In genomic region chr15:61503436-61503835, GRCm38 (mm10) we compare ENCODE assay signal across 11 mouse cellular contexts.
DNase-seq lines count a peak whose midpoint lies in the region; ATAC-seq and TF ChIP-seq lines count a peak whose summit lies in the region.
"Had no signal": no experiment of that assay in that cellular context is flagged by ENCODE, and none has a peak within 500 bp of the region (broad histone marks: within the 10 kb centered on the region; RNA-seq: fewer than 3 reads in every experiment).

No protein-coding gene starts in this region.

- no peak for TF ChIP-seq CTCF in hindbrain, postnatal 0 days (IDR thresholded peaks at IDR 0.05; ENCODE audit: low read depth)

- no peaks in the 10 kb centered on the region for H3K27me3 ChIP-seq in hindbrain, postnatal 0 days (ENCODE audit: insufficient read depth, low read length)
- no peaks in the 10 kb centered on the region for H3K27me3 ChIP-seq in hindbrain, embryonic 12.5 days

- H3K4me3 ChIP-seq in hindbrain, postnatal 0 days (ENCODE audit: low read length): no peak overlapping the region
- H3K4me3 ChIP-seq in hindbrain, embryonic 12.5 days: no peak overlapping the region
- H3K4me3 ChIP-seq: heart, adult 2 months had no signal

- ATAC-seq in hindbrain, postnatal 0 days: no peak
- no peak for ATAC-seq in hindbrain, embryonic 12.5 days (ENCODE audit: low FRiP score)
- ATAC-seq: activated CD4-positive, CD25-positive, alpha-beta regulatory T cell, adult 4 months had no signal

- no peaks in the 10 kb centered on the region for H3K36me3 ChIP-seq in hindbrain, postnatal 0 days (ENCODE audit: insufficient read depth, low read length)
- H3K36me3 ChIP-seq in hindbrain, embryonic 12.5 days: no peaks in the 10 kb centered on the region

- no peak overlapping the region for H3K4me2 ChIP-seq in hindbrain, postnatal 0 days (ENCODE audit: low read depth, low read length)
- H3K4me2 ChIP-seq in hindbrain, embryonic 12.5 days (replicated peaks): no peak overlapping the region
- H3K4me2 ChIP-seq: hindbrain, embryonic 14.5 days had no signal

- H3K27ac ChIP-seq in hindbrain, postnatal 0 days: no peak overlapping the region
- H3K27ac ChIP-seq in hindbrain, embryonic 12.5 days: no peak overlapping the region
- H3K27ac ChIP-seq: heart, adult 2 months; hindbrain, embryonic 14.5 days had no signal

- H3K4me1 ChIP-seq in hindbrain, postnatal 0 days (ENCODE audit: insufficient read depth, low read length): no peaks in the 10 kb centered on the region
- H3K4me1 ChIP-seq in hindbrain, embryonic 12.5 days: no peaks in the 10 kb centered on the region

- intact Hi-C loops in heart, postnatal 36 days (cut with DNase I): no loop called here

- H3K9me3 ChIP-seq in hindbrain, postnatal 0 days (ENCODE audit: low read length): no peaks in the 10 kb centered on the region
- H3K9me3 ChIP-seq in hindbrain, embryonic 12.5 days (replicated peaks): no peaks in the 10 kb centered on the region

- peak; percentile 48 for DNase-seq in hindbrain, postnatal 0 days (ENCODE audit: low spot score)
- DNase-seq in retina, postnatal 1 day: peak; percentile 10
- DNase-seq in retina, embryonic 14.5 days (ENCODE audit: low spot score): no peak
- DNase-seq in adrenal gland, postnatal 36 days: peak; percentile 51 to 61
- peak; percentile 6 for DNase-seq in ovary, postnatal 36 days (ENCODE audit: low spot score)
- no peak for DNase-seq in frontal cortex, postnatal 10 days (ENCODE audit: low spot score in 2 of 2)
- DNase-seq in heart, postnatal 36 days: no peak
- DNase-seq: heart, adult 2 months had no signal

- 46% methylated on average over 7 of the region's 7 CpGs for WGBS in hindbrain, postnatal 0 days
- WGBS in hindbrain, embryonic 12.5 days: 83% methylated on average over 7 of the region's 7 CpGs

- H3K9ac ChIP-seq in hindbrain, postnatal 0 days (replicated peaks; ENCODE audit: low read length): no peak overlapping the region
- H3K9ac ChIP-seq in hindbrain, embryonic 12.5 days: no peak overlapping the region
- H3K9ac ChIP-seq: hindbrain, embryonic 14.5 days had no signal

Comparison
In these comparisons a context has a peak if more than half of its experiments do, and no peak if none do; other contexts are left out.
1. DNase-seq: peak in hindbrain, postnatal 0 days (single experiment), retina, postnatal 1 day (single experiment), adrenal gland, postnatal 36 days (2 of 2) and ovary, postnatal 36 days (single experiment); none in retina, embryonic 14.5 days (single experiment), frontal cortex, postnatal 10 days (0 of 2) and heart, postnatal 36 days (0 of 2).